Mouse (Mus musculus) G1E (cell line): ENCODE results near the gene Nek1.

Source experiments
- CTCF ChIP-seq: IDR thresholded peaks from 2 replicates; pipeline ENCODE4 v1.5.1; 2012; ENCODE audit warnings: low read depth, low read length, inconsistent platforms, mixed read lengths
- GATA1 ChIP-seq: IDR thresholded peaks from 2 replicates; pipeline ENCODE4 v1.6.1; 2012; ENCODE audit warnings: borderline replicate concordance, low read length, inconsistent platforms, mixed read lengths
- POLR2AphosphoS5 ChIP-seq: IDR thresholded peaks from 2 replicates; pipeline ENCODE4 v1.6.1; 2012; ENCODE audit warnings: low read depth, low read length, inconsistent platforms; ENCODE audit not compliant: insufficient replicate concordance

- TF ChIP-seq POLR2AphosphoS5 = no peak
- no peak for TF ChIP-seq CTCF
- no peak for TF ChIP-seq GATA1
Measured at GRCm38 (mm10) chr8:61127299-61127861, 134.4 kb downstream of the Nek1 start.
